Mouse (Mus musculus): Measurements from ENCODE around the gene Fzr1. TPM values are rescaled to one million over a fixed set of nuclear protein-coding genes. Genes with fewer than 3 reads are reported as not detected.

Fzr1 gene
- total and polyA plus RNA-seq, 3 experiments, result 33.1 to 75.4 (median 44.5) TPM

- TF ChIP-seq RAD21 (IDR thresholded peaks at IDR 0.05; ENCODE audit: low read depth, low read length) (no peak), ELF1 (IDR thresholded peaks at IDR 0.05; ENCODE audit: low read depth, low read length) (no peak), ZKSCAN1 (IDR thresholded peaks at IDR 0.05; ENCODE audit: borderline replicate concordance, low read depth, low read length) (no peak), ZNF384 (IDR thresholded peaks at IDR 0.05; ENCODE audit: low read depth, low read length) (no peak), TCF12 (IDR thresholded peaks at IDR 0.05; ENCODE audit: low read depth, low read length) (no peak), SMC3 (IDR thresholded peaks at IDR 0.05; ENCODE audit: low read depth, low read length) (no peak), MAZ (IDR thresholded peaks at IDR 0.05; ENCODE audit: low read depth, low read length) (no peak), NELFE (IDR thresholded peaks at IDR 0.05; ENCODE audit: low read depth, low read length) (no peak), MAFK (IDR thresholded peaks at IDR 0.05; ENCODE audit: insufficient replicate concordance, low read length) (no peak), HCFC1 (IDR thresholded peaks at IDR 0.05; ENCODE audit: low read depth, low read length) (no peak), PAX5 (IDR thresholded peaks at IDR 0.05; ENCODE audit: low read length) (no peak), MAX (IDR thresholded peaks at IDR 0.05; ENCODE audit: low read length) (no peak), ZC3H11A (IDR thresholded peaks at IDR 0.05; ENCODE audit: low read depth, low read length) (no peak), POLR2A (IDR thresholded peaks at IDR 0.05; ENCODE audit: low read depth, low read length) (no peak), JUN (IDR thresholded peaks at IDR 0.05; ENCODE audit: insufficient read depth, low read depth, low read length) (no peak), MYC (IDR thresholded peaks at IDR 0.05; ENCODE audit: low read depth, low read length) (no peak), BHLHE40 (IDR thresholded peaks at IDR 0.05; ENCODE audit: low read depth, low read length) (no peak)
- in situ Hi-C loops (cut with MboI; ENCODE audit: low pct_ligation_motif_present, low pct_unique_long_range_greater_than_20kb, low sequenced_read_pairs), result no loop called here
- Histone ChIP-seq H3K4me3 (replicated peaks in 1 of 3; ENCODE audit: low read depth in 2 of 3, low read length in 2 of 3, poor library complexity in 1 of 3) (peak overlapping the region in 1 of 3 experiments; percentile 30), H3K79me2 (replicated peaks; ENCODE audit: control insufficient read depth, extremely low read depth, insufficient read depth, poor library complexity, severe bottlenecking) (no peaks in the 10 kb centered on the region; the same call in 1 of the 2 replicates), H3K9ac (ENCODE audit: insufficient read depth, low read depth) (no peak overlapping the region), H3K4me2 (ENCODE audit: insufficient read depth, low read depth, poor library complexity, severe bottlenecking) (no peak overlapping the region), H3K9me3 (replicated peaks; ENCODE audit: low read length) (no peaks in the 10 kb centered on the region), H3K36me3 (replicated peaks in 1 of 2; ENCODE audit: control insufficient read depth in 1 of 2, insufficient read depth in 1 of 2, low read length in 1 of 2) (peaks cover 60 to 81% of the 10 kb centered on the region in 2 experiments), H3K27ac (ENCODE audit: insufficient read depth, low read depth) (peak overlapping the region; percentile 25; the same call in 1 of the 2 replicates), H3K27me3 (replicated peaks) (no peaks in the 10 kb centered on the region), H3K4me1 (ENCODE audit: control insufficient read depth in 1 of 2, insufficient read depth in 2 of 2) (peaks cover 44 to 86% of the 10 kb centered on the region in 2 experiments)
- DNase-seq (ENCODE audit: extremely low read depth), result no peak
- dilution Hi-C loops (cut with MboI; ENCODE audit: extremely low pct_ligation_motif_present, extremely low pct_unique_long_range_greater_than_20kb, low sequenced_read_pairs), result no loop called here
Observed at GRCm38 (mm10) chr10:81362336-81362949, 15.9 kb downstream of the Fzr1 start.

GRCm38 (mm10) chr10:81360721-81361120, 17.6 kb downstream of the Fzr1 start:
- H3K4me3 ChIP-seq (replicated peaks in 1 of 3; ENCODE audit: low read depth in 2 of 3, low read length in 2 of 3, poor library complexity in 1 of 3), result no peak overlapping the region
- H3K4me1 ChIP-seq (ENCODE audit: control insufficient read depth in 1 of 2, insufficient read depth in 2 of 2), result peaks cover 45 to 82% of the 10 kb centered on the region in 2 experiments
- no peaks in the 10 kb centered on the region; the same call in 1 of the 2 replicates for H3K79me2 ChIP-seq (replicated peaks; ENCODE audit: control insufficient read depth, extremely low read depth, insufficient read depth, poor library complexity, severe bottlenecking)
- H3K36me3 ChIP-seq (replicated peaks in 1 of 2; ENCODE audit: control insufficient read depth in 1 of 2, insufficient read depth in 1 of 2, low read length in 1 of 2), result peaks cover 43 to 63% of the 10 kb centered on the region in 2 experiments
- no peak overlapping the region for H3K4me2 ChIP-seq (ENCODE audit: insufficient read depth, low read depth, poor library complexity, severe bottlenecking)
- in situ Hi-C loops (cut with MboI; ENCODE audit: low pct_ligation_motif_present, low pct_unique_long_range_greater_than_20kb, low sequenced_read_pairs) (no loop called here), dilution Hi-C loops (cut with MboI; ENCODE audit: extremely low pct_ligation_motif_present, extremely low pct_unique_long_range_greater_than_20kb, low sequenced_read_pairs) (no loop called here)
- no peaks in the 10 kb centered on the region for H3K27me3 ChIP-seq (replicated peaks)
- H3K27ac ChIP-seq (ENCODE audit: insufficient read depth, low read depth), result 0 out of 2 replicates have a peak overlapping the region, but pooled peaks have one; percentile 12
- H3K9ac ChIP-seq (ENCODE audit: insufficient read depth, low read depth), result no peak overlapping the region
- H3K9me3 ChIP-seq (replicated peaks; ENCODE audit: low read length), result no peaks in the 10 kb centered on the region
- no peak for DNase-seq (ENCODE audit: extremely low read depth)
- TF ChIP-seq BHLHE40 (IDR thresholded peaks at IDR 0.05; ENCODE audit: low read depth, low read length), result no peak
- TF ChIP-seq ZMIZ1 (IDR thresholded peaks at IDR 0.05; ENCODE audit: low read depth, low read length), result no peak
- TF ChIP-seq MAZ (IDR thresholded peaks at IDR 0.05; ENCODE audit: low read depth, low read length), result no peak
- no peak for TF ChIP-seq TCF12 (IDR thresholded peaks at IDR 0.05; ENCODE audit: low read depth, low read length)
- no peak for TF ChIP-seq ZKSCAN1 (IDR thresholded peaks at IDR 0.05; ENCODE audit: borderline replicate concordance, low read depth, low read length)
- TF ChIP-seq POLR2AphosphoS2 (IDR thresholded peaks at IDR 0.05; ENCODE audit: low read depth, low read length), result no peak
- TF ChIP-seq CHD1 (IDR thresholded peaks at IDR 0.05; ENCODE audit: low read depth, low read length), result no peak
- TF ChIP-seq MYC (IDR thresholded peaks at IDR 0.05; ENCODE audit: low read depth, low read length), result no peak
- no peak for TF ChIP-seq CHD2 (IDR thresholded peaks at IDR 0.05; ENCODE audit: low read length)
- TF ChIP-seq RAD21 (IDR thresholded peaks at IDR 0.05; ENCODE audit: low read depth, low read length), result no peak
- TF ChIP-seq ELF1 (IDR thresholded peaks at IDR 0.05; ENCODE audit: low read depth, low read length), result no peak
- TF ChIP-seq NRF1 (IDR thresholded peaks at IDR 0.05; ENCODE audit: low read depth, low read length), result no peak
- TF ChIP-seq KAT2A (IDR thresholded peaks at IDR 0.05; ENCODE audit: insufficient replicate concordance, low read length), result no peak
- no peak for TF ChIP-seq GABPA (IDR thresholded peaks at IDR 0.05; ENCODE audit: insufficient replicate concordance, low read depth, low read length)
- no peak for TF ChIP-seq EP300 (IDR thresholded peaks at IDR 0.05; ENCODE audit: low read length)
- TF ChIP-seq ZNF384 (IDR thresholded peaks at IDR 0.05; ENCODE audit: low read depth, low read length), result no peak
- no peak for TF ChIP-seq USF1 (IDR thresholded peaks at IDR 0.05; ENCODE audit: low read depth, low read length)
- TF ChIP-seq POLR2A (IDR thresholded peaks at IDR 0.05; ENCODE audit: low read depth, low read length), result no peak
- no peak for TF ChIP-seq CTCF (conservative IDR thresholded peaks at IDR 0.05 in 1 of 2, IDR thresholded peaks at IDR 0.05 in 1 of 2; ENCODE audit: low read depth in 2 of 2, low read length in 2 of 2)
